Comparison of ENCODE assay signal across 29 mouse cellular contexts in genomic region chr4:10703212-10703611, GRCm38 (mm10).
A peak's percentile ranks its signal among the peaks of the same experiment; 100 is the strongest.
DNase-seq lines count a peak whose midpoint lies in the region; ATAC-seq and TF ChIP-seq lines count a peak whose summit lies in the region.
"Had no signal": no experiment of that assay in that cellular context is flagged by ENCODE, and none has a peak within 500 bp of the region (broad histone marks: within the 10 kb centered on the region; RNA-seq: fewer than 3 reads in every experiment).

No protein-coding gene starts in this region.

- 14% methylated on average over 2 of the region's 2 CpGs for WGBS in heart, embryonic 12.5 days
- WGBS in heart, postnatal 0 days, result 7% methylated on average over 2 of the region's 2 CpGs
- 47% methylated on average over 2 of the region's 2 CpGs for WGBS in heart, adult 2 months
- WGBS in forebrain, embryonic 14.5 days, result 76% methylated on average over 2 of the region's 2 CpGs
- 86% methylated on average over 2 of the region's 2 CpGs for WGBS in forebrain, embryonic 12.5 days

- TF ChIP-seq POLR2A in heart, adult 2 months (IDR thresholded peaks at IDR 0.05; ENCODE audit: insufficient read depth, low read depth, low read length), result no peak

- no peak overlapping the region for H3K9ac ChIP-seq in heart, embryonic 12.5 days
- no peak overlapping the region for H3K9ac ChIP-seq in heart, postnatal 0 days (replicated peaks; ENCODE audit: low read depth, low read length)
- no peak overlapping the region for H3K9ac ChIP-seq in heart, adult 2 months (ENCODE audit: low read depth, low read length)
- no peak overlapping the region for H3K9ac ChIP-seq in forebrain, embryonic 14.5 days (ENCODE audit: low read length)
- no peak overlapping the region for H3K9ac ChIP-seq in forebrain, embryonic 12.5 days
- H3K9ac ChIP-seq: embryonic facial prominence, embryonic 13.5 days; forebrain, postnatal 0 days; hindbrain, embryonic 12.5 days; intestine, embryonic 15.5 days; limb, embryonic 13.5 days; midbrain, embryonic 13.5 days; neural tube, embryonic 13.5 days had no signal

- H3K4me2 ChIP-seq in heart, embryonic 12.5 days, result no peak overlapping the region
- no peak overlapping the region for H3K4me2 ChIP-seq in heart, postnatal 0 days (ENCODE audit: low read depth, low read length)
- H3K4me2 ChIP-seq in forebrain, embryonic 14.5 days (ENCODE audit: low read length), result no peak overlapping the region
- no peak overlapping the region for H3K4me2 ChIP-seq in forebrain, embryonic 12.5 days
- H3K4me2 ChIP-seq: embryonic facial prominence, embryonic 13.5 days; hindbrain, embryonic 12.5 days; intestine, embryonic 15.5 days; limb, embryonic 13.5 days; liver, embryonic 11.5 days; midbrain, embryonic 13.5 days; neural tube, embryonic 13.5 days had no signal

- no peaks in the 10 kb centered on the region for H3K27me3 ChIP-seq in heart, embryonic 12.5 days (replicated peaks)
- H3K27me3 ChIP-seq in heart, postnatal 0 days (ENCODE audit: control insufficient read depth, insufficient read depth, low read length), result no peaks in the 10 kb centered on the region
- no peaks in the 10 kb centered on the region for H3K27me3 ChIP-seq in heart, adult 2 months (ENCODE audit: control insufficient read depth, insufficient read depth, low read length)
- no peaks in the 10 kb centered on the region for H3K27me3 ChIP-seq in forebrain, embryonic 14.5 days (replicated peaks; ENCODE audit: control insufficient read depth, insufficient read depth, low read length)
- no peaks in the 10 kb centered on the region for H3K27me3 ChIP-seq in forebrain, embryonic 12.5 days
- H3K27me3 ChIP-seq: embryonic facial prominence, embryonic 13.5 days; hindbrain, embryonic 12.5 days; intestine, embryonic 15.5 days; limb, embryonic 13.5 days; midbrain, embryonic 13.5 days; neural tube, embryonic 13.5 days had no signal

- ATAC-seq in heart, embryonic 12.5 days (ENCODE audit: insufficient number of reproducible peaks, low FRiP score), result peak; percentile 74
- ATAC-seq in heart, postnatal 0 days (ENCODE audit: insufficient read depth, low read depth), result peak; percentile 48; the same call in 1 of the 2 replicates
- ATAC-seq in forebrain, embryonic 14.5 days, result no peak
- no peak for ATAC-seq in forebrain, embryonic 12.5 days (ENCODE audit: low FRiP score)
- ATAC-seq: CD4-positive, CD25-positive, alpha-beta regulatory T cell, adult 4 months; forebrain, postnatal 0 days; hindbrain, postnatal 0 days; intestine, embryonic 15.5 days; lung, postnatal 0 days; midbrain, embryonic 13.5 days had no signal

- no peaks in the 10 kb centered on the region for H3K36me3 ChIP-seq in heart, embryonic 12.5 days
- no peaks in the 10 kb centered on the region for H3K36me3 ChIP-seq in heart, postnatal 0 days (replicated peaks; ENCODE audit: control insufficient read depth, insufficient read depth, low read length)
- no peaks in the 10 kb centered on the region for H3K36me3 ChIP-seq in heart, adult 2 months (ENCODE audit: control insufficient read depth, insufficient read depth, low read length)
- H3K36me3 ChIP-seq in forebrain, embryonic 14.5 days (ENCODE audit: control insufficient read depth, insufficient read depth, low read length), result no peaks in the 10 kb centered on the region
- H3K36me3 ChIP-seq in forebrain, embryonic 12.5 days (replicated peaks), result no peaks in the 10 kb centered on the region
- H3K36me3 ChIP-seq: embryonic facial prominence, embryonic 13.5 days; forebrain, embryonic 10.5 days; hindbrain, embryonic 12.5 days; intestine, embryonic 15.5 days; limb, embryonic 13.5 days; midbrain, embryonic 13.5 days; neural tube, embryonic 13.5 days had no signal

- H3K27ac ChIP-seq in heart, embryonic 12.5 days (ENCODE audit: poor library complexity, severe bottlenecking), result peak overlapping the region; percentile 71; the same call in 1 of the 2 replicates
- no peak overlapping the region for H3K27ac ChIP-seq in heart, postnatal 0 days (ENCODE audit: low read depth)
- no peak overlapping the region for H3K27ac ChIP-seq in heart, adult 2 months
- H3K27ac ChIP-seq in forebrain, embryonic 14.5 days (ENCODE audit: low read depth, low read length), result no peak overlapping the region
- no peak overlapping the region for H3K27ac ChIP-seq in forebrain, embryonic 12.5 days
- H3K27ac ChIP-seq: embryonic facial prominence, embryonic 13.5 days; forebrain, embryonic 10.5 days; hindbrain, embryonic 12.5 days; hindbrain, postnatal 0 days; intestine, embryonic 15.5 days; kidney, postnatal 0 days; limb, embryonic 13.5 days; midbrain, embryonic 13.5 days; neural tube, embryonic 13.5 days had no signal

- TF ChIP-seq CTCF in heart, postnatal 0 days (IDR thresholded peaks at IDR 0.05; ENCODE audit: low read depth), result no peak
- no peak for TF ChIP-seq CTCF in heart, adult 2 months (IDR thresholded peaks at IDR 0.05)

- H3K4me1 ChIP-seq in heart, embryonic 12.5 days (replicated peaks), result peaks cover 30% of the 10 kb centered on the region
- H3K4me1 ChIP-seq in heart, postnatal 0 days (ENCODE audit: control insufficient read depth, insufficient read depth), result peaks cover 23% of the 10 kb centered on the region; the same call in 1 of the 2 replicates
- no peaks in the 10 kb centered on the region for H3K4me1 ChIP-seq in heart, adult 2 months (ENCODE audit: control insufficient read depth, insufficient read depth, low read length)
- no peaks in the 10 kb centered on the region; the same call in 1 of the 2 replicates for H3K4me1 ChIP-seq in forebrain, embryonic 14.5 days (ENCODE audit: control insufficient read depth, insufficient read depth, low read length)
- no peaks in the 10 kb centered on the region for H3K4me1 ChIP-seq in forebrain, embryonic 12.5 days
- H3K4me1 ChIP-seq: forebrain, embryonic 10.5 days; hindbrain, embryonic 12.5 days; intestine, embryonic 15.5 days; midbrain, embryonic 13.5 days; neural tube, embryonic 13.5 days had no signal

- intact Hi-C loops in heart, postnatal 14 days (cut with DNase I), result no loop called here
- intact Hi-C loops in heart, adult 2 months (cut with DNase I), result no loop called here

- TF ChIP-seq EP300 in heart, postnatal 0 days (IDR thresholded peaks at IDR 0.05; ENCODE audit: low read depth), result no peak
- TF ChIP-seq EP300 in heart, adult 2 months (IDR thresholded peaks at IDR 0.05; ENCODE audit: insufficient read depth, low read depth, low read length), result no peak

- no peaks in the 10 kb centered on the region for H3K79me2 ChIP-seq in heart, adult 2 months (replicated peaks; ENCODE audit: control insufficient read depth, insufficient read depth, low read length)

- H3K4me3 ChIP-seq in heart, embryonic 12.5 days, result no peak overlapping the region
- H3K4me3 ChIP-seq in heart, postnatal 0 days (ENCODE audit: low read depth, low read length), result no peak overlapping the region
- H3K4me3 ChIP-seq in heart, adult 2 months, result no peak overlapping the region
- no peak overlapping the region for H3K4me3 ChIP-seq in forebrain, embryonic 14.5 days (ENCODE audit: low read depth, low read length)
- no peak overlapping the region for H3K4me3 ChIP-seq in forebrain, embryonic 12.5 days (replicated peaks)
- H3K4me3 ChIP-seq: embryonic facial prominence, embryonic 13.5 days; forebrain, embryonic 10.5 days; hindbrain, embryonic 12.5 days; intestine, embryonic 15.5 days; limb, embryonic 13.5 days; midbrain, embryonic 13.5 days; neural tube, embryonic 13.5 days had no signal

- no peak for DNase-seq in heart, postnatal 14 days
- DNase-seq in heart, postnatal 0 days (ENCODE audit: low spot score), result no peak
- no peak for DNase-seq in heart, adult 2 months
- DNase-seq in ZHBTc4 (ENCODE audit: low read depth, low spot score), result peak; percentile 18
- no peak for DNase-seq in forebrain, embryonic 14.5 days (ENCODE audit: low spot score)
- DNase-seq: adrenal gland, postnatal 25 days; cerebellum, adult 11-12 months; cerebellum, adult 9-11 months; forebrain, postnatal 0 days; gastrocnemius, postnatal 14 days; kidney, adult 2 months; kidney, postnatal 4 days; lung, postnatal 4 days; thymus, adult 2 months; thymus, postnatal 36 days had no signal

- 0 out of 2 replicates have a peak, but pooled peaks cover 4% of the 10 kb centered on the region for H3K9me3 ChIP-seq in heart, embryonic 12.5 days (replicated peaks)
- no peaks in the 10 kb centered on the region for H3K9me3 ChIP-seq in heart, postnatal 0 days (replicated peaks; ENCODE audit: control insufficient read depth, low read length)
- no peaks in the 10 kb centered on the region for H3K9me3 ChIP-seq in forebrain, embryonic 14.5 days (replicated peaks; ENCODE audit: control insufficient read depth, low read length)
- no peaks in the 10 kb centered on the region for H3K9me3 ChIP-seq in forebrain, embryonic 12.5 days
- H3K9me3 ChIP-seq: embryonic facial prominence, embryonic 13.5 days; forebrain, embryonic 10.5 days; hindbrain, embryonic 12.5 days; intestine, embryonic 15.5 days; limb, embryonic 13.5 days; midbrain, embryonic 13.5 days; neural tube, embryonic 13.5 days had no signal

Comparison
In these comparisons a context has a peak if more than half of its experiments do, and no peak if none do; other contexts are left out.
1. ATAC-seq: peak in heart, embryonic 12.5 days (single experiment) and heart, postnatal 0 days (single experiment); none in forebrain, embryonic 14.5 days (single experiment) and forebrain, embryonic 12.5 days (single experiment).